Mouse (Mus musculus): ENCODE data around the gene Stxbp4.

DNA sequence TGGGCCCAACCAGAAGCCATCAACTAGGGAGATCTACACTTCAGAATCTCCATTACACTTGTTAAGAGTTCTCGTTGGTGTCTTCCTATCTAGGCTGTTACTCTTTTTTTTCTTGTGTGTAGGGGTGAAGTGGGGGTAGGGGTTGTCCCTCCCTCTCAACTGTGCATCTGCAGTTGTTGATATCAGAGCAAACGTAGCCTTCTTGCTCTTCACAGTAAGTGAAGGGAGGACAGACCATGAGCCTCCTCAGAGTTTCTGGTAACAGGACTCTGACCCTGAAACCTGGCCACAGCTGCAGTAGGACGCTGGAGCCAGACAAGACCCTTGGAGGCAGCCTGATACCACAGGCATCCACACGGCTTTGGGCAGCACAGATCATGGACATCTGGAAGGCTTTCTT, 81.4 kb downstream of the Stxbp4 start:
- no peak for TF ChIP-seq CTCF (IDR thresholded peaks at IDR 0.05; ENCODE audit: insufficient read depth, low read length)
- TF ChIP-seq POLR2A (IDR thresholded peaks at IDR 0.05; ENCODE audit: borderline replicate concordance, extremely low read depth, low read depth, low read length) = no peak

Data from lung, adult 2 months (tissue).